Mouse (Mus musculus) C2C12 (cell line): ENCODE data around the gene Gnl1.
"Not testable (repeated sequence)": the region's sequence is repeated elsewhere in the genome, so short reads cannot be mapped to it uniquely, and the experiment has no call there.

Source experiments
- CTCF ChIP-seq: IDR thresholded peaks from one replicate; pipeline ENCODE4 v1.5.1; 2011; ENCODE audit not compliant: control insufficient read depth, insufficient read depth, insufficient read length
- FOSL1 ChIP-seq: IDR thresholded peaks from one replicate; pipeline ENCODE4 v1.8.0; 2011; ENCODE audit warnings: mild to moderate bottlenecking, low read length; ENCODE audit not compliant: poor library complexity, insufficient read depth, severe bottlenecking
- MAX ChIP-seq: IDR thresholded peaks from one replicate; pipeline ENCODE4 v1.6.1; 2011; ENCODE audit warnings: mild to moderate bottlenecking, control low read depth
- MYOD1 ChIP-seq: IDR thresholded peaks from one replicate; pipeline ENCODE4 v1.6.1; 2011; ENCODE audit warnings: low read depth; ENCODE audit not compliant: control insufficient read depth, insufficient read length
- MYOG ChIP-seq: IDR thresholded peaks from one replicate; pipeline ENCODE4 v1.6.1; 2011; ENCODE audit not compliant: control insufficient read depth, insufficient read length; ENCODE audit errors: extremely low read depth

GRCm38 (mm10) chr17:36034524-36034923 lies 54.9 kb downstream of the Gnl1 start:
- TF ChIP-seq CTCF, MYOD1, MAX, MYOG, FOSL1: not testable (repeated sequence)
